Mouse (Mus musculus): ENCODE measurements around the gene Gm45837. TPM values are rescaled to one million over a fixed set of nuclear protein-coding genes. Genes with fewer than 3 reads are reported as not detected.

Gm45837 gene
- polyA plus RNA-seq, 1 experiment, result not detected

- Histone ChIP-seq H3K4me1 (ENCODE audit: control insufficient read depth, insufficient read depth, low read length) (no peaks in the 10 kb centered on the region), H3K4me3 (ENCODE audit: insufficient read depth, low read depth, low read length) (peak overlapping the region; percentile 36), H3K36me3 (ENCODE audit: control insufficient read depth, insufficient read depth, low read length) (no peaks in the 10 kb centered on the region), H3K27me3 (replicated peaks; ENCODE audit: control insufficient read depth, insufficient read depth, low read length) (no peaks in the 10 kb centered on the region), H3K27ac (ENCODE audit: insufficient read depth, low read depth, low read length) (peak overlapping the region; percentile 67)
- 76% methylated on average over 3 of the region's 3 CpGs for WGBS
- no peak for DNase-seq
- TF ChIP-seq CTCF (conservative IDR thresholded peaks at IDR 0.05; ENCODE audit: insufficient read depth, insufficient read length, low read depth, low read length) (no peak), POLR2A (IDR thresholded peaks at IDR 0.05; ENCODE audit: low read depth, low read length) (no peak)
Observed at GRCm38 (mm10) chr7:101453296-101453695, 42.6 kb downstream of the Gm45837 start.

DNA sequence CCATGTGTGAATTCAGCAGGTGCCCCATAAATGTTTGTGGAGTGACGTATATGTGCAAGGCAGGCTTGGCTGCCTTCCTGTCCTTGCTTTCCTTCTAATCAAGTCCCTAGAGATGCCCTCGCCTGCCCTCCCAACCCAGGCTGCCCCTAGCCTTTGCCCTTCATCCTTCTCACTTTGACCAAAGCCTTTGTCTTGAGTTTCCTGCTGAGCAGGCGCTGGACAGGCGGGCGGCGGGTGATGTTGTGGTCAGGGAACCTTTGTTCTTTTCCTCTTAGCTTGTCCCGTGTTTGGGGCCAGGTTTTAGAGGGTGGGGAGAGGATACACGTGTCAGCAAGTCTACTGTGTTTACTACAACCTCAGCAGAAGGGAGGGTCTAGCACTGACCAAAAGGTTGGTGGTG, 43.0 kb downstream of the Gm45837 start:
- Histone ChIP-seq H3K27ac (ENCODE audit: insufficient read depth, low read depth, low read length) (peak overlapping the region; percentile 67), H3K27me3 (replicated peaks; ENCODE audit: control insufficient read depth, insufficient read depth, low read length) (no peaks in the 10 kb centered on the region), H3K36me3 (ENCODE audit: control insufficient read depth, insufficient read depth, low read length) (no peaks in the 10 kb centered on the region), H3K4me1 (ENCODE audit: control insufficient read depth, insufficient read depth, low read length) (no peaks in the 10 kb centered on the region), H3K4me3 (ENCODE audit: insufficient read depth, low read depth, low read length) (peak overlapping the region; percentile 36; the same call in 1 of the 2 replicates)
- WGBS, result 42% methylated on average over 8 of the region's 8 CpGs
- peak; percentile 87 for DNase-seq
- TF ChIP-seq POLR2A (IDR thresholded peaks at IDR 0.05; ENCODE audit: low read depth, low read length), result no peak

DNA sequence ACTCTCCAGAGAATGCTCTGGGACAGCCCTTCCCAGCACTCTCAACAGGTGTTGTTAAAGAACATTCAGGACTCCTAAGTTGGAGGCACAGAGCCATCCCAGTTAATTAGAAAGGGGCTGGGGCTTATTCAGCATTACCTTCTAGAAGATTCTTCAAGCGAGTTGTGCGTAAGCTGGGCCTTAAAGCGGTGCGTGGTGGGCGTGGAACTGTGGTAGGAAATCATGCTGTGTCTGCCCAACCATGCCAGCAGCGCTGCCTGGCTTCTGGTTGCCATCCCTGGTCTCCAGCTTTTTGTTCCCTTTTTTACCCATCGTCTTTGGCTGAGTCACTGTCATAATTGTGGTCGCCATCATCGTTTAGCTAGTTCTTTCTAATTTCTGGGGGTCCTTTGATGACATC, 43.8 kb downstream of the Gm45837 start:
- Histone ChIP-seq H3K36me3 (ENCODE audit: control insufficient read depth, insufficient read depth, low read length) (no peaks in the 10 kb centered on the region), H3K4me1 (ENCODE audit: control insufficient read depth, insufficient read depth, low read length) (no peaks in the 10 kb centered on the region), H3K27me3 (replicated peaks; ENCODE audit: control insufficient read depth, insufficient read depth, low read length) (no peaks in the 10 kb centered on the region), H3K27ac (ENCODE audit: insufficient read depth, low read depth, low read length) (peak overlapping the region; percentile 24), H3K4me3 (ENCODE audit: insufficient read depth, low read depth, low read length) (no peak overlapping the region)
- TF ChIP-seq POLR2A (IDR thresholded peaks at IDR 0.05; ENCODE audit: low read depth, low read length) (no peak), CTCF (conservative IDR thresholded peaks at IDR 0.05; ENCODE audit: insufficient read depth, insufficient read length, low read depth, low read length) (no peak)
- no peak for DNase-seq
- WGBS, result 70% methylated on average over 9 of the region's 9 CpGs

DNA sequence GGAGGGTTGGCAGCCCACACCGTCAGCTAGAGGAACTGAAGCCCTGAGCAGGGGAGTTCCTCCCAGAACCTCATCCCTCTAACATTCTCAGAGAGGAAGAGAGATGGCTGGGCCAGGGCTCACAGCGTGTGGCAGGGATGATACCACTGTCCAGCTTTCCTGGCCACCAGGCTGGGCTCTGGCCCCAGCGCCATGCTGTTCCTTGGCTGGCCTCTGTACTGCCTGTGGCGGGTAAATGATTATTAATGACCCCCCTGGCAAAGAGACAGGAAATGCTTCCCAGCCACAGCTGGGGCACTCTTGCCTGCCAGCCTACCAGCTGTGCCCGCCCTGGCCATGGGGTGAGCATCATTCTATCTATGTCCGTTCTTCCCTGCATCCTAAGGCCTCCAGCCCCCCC, 44.5 kb downstream of the Gm45837 start:
- H3K27me3 ChIP-seq (replicated peaks; ENCODE audit: control insufficient read depth, insufficient read depth, low read length), result no peaks in the 10 kb centered on the region
- no peaks in the 10 kb centered on the region for H3K36me3 ChIP-seq (ENCODE audit: control insufficient read depth, insufficient read depth, low read length)
- TF ChIP-seq CTCF (conservative IDR thresholded peaks at IDR 0.05; ENCODE audit: insufficient read depth, insufficient read length, low read depth, low read length), result no peak
- TF ChIP-seq POLR2A (IDR thresholded peaks at IDR 0.05; ENCODE audit: low read depth, low read length), result no peak
- WGBS, result 66% methylated on average over 6 of the region's 6 CpGs
- no peak overlapping the region for H3K4me3 ChIP-seq (ENCODE audit: insufficient read depth, low read depth, low read length)
- DNase-seq, result no peak
- H3K4me1 ChIP-seq (ENCODE audit: control insufficient read depth, insufficient read depth, low read length), result no peaks in the 10 kb centered on the region
- no peak overlapping the region for H3K27ac ChIP-seq (ENCODE audit: insufficient read depth, low read depth, low read length)

DNA sequence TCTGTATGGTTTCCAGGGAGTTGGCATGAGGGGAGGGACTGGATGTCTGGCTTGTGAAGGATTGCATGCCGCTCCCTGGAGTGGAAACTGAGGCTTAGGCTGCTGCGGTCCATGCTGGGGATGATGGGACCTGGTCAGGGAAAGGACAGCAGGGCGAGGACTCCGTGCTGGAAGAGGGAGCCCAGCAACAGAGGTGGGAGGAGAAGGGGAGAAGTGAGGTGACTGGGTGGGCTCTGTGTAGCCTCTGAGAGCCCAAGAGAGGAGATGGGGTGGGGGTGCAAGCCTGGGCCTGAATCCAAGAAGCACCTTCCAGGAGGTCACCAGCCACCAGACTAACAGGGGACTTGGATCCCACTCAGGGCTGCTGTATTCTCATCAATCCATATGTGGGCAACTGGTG, 45.6 kb downstream of the Gm45837 start:
- Histone ChIP-seq H3K4me1 (ENCODE audit: control insufficient read depth, insufficient read depth, low read length) (no peaks in the 10 kb centered on the region), H3K4me3 (ENCODE audit: insufficient read depth, low read depth, low read length) (peak overlapping the region; percentile 5; the same call in 1 of the 2 replicates), H3K36me3 (ENCODE audit: control insufficient read depth, insufficient read depth, low read length) (no peaks in the 10 kb centered on the region), H3K27ac (ENCODE audit: insufficient read depth, low read depth, low read length) (peak overlapping the region; percentile 18; the same call in 1 of the 2 replicates), H3K27me3 (replicated peaks; ENCODE audit: control insufficient read depth, insufficient read depth, low read length) (no peaks in the 10 kb centered on the region)
- no peak for TF ChIP-seq POLR2A (IDR thresholded peaks at IDR 0.05; ENCODE audit: low read depth, low read length)
- no peak for TF ChIP-seq CTCF (conservative IDR thresholded peaks at IDR 0.05; ENCODE audit: insufficient read depth, insufficient read length, low read depth, low read length)
- WGBS, result 71% methylated on average over 4 of the region's 4 CpGs
- no peak for DNase-seq

DNA sequence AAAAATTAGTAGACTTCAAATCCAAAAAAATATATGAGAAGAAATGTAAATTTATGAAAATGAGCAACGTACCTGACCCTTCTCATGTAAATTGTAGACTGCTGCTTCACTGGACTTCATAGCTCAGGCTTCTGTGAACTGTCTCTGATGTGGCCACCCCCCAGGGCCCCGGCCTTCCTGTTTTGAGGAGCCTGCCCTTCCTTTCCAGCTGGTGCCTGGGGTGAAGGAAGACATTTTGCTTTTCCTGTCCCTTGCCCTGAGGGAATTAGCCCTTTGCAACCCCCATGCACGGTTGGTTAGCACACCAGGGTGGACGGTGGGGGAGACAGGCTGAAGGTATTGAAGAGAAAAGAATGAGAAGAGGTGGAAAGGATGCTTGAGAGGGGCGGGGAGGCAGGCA, 46.1 kb downstream of the Gm45837 start:
- H3K36me3 ChIP-seq (ENCODE audit: control insufficient read depth, insufficient read depth, low read length), result no peaks in the 10 kb centered on the region
- no peaks in the 10 kb centered on the region for H3K27me3 ChIP-seq (replicated peaks; ENCODE audit: control insufficient read depth, insufficient read depth, low read length)
- TF ChIP-seq CTCF (conservative IDR thresholded peaks at IDR 0.05; ENCODE audit: insufficient read depth, insufficient read length, low read depth, low read length) (no peak), POLR2A (IDR thresholded peaks at IDR 0.05; ENCODE audit: low read depth, low read length) (no peak)
- 35% methylated on average over 5 of the region's 5 CpGs for WGBS
- peak overlapping the region; percentile 52 for H3K27ac ChIP-seq (ENCODE audit: insufficient read depth, low read depth, low read length)
- no peak overlapping the region for H3K4me3 ChIP-seq (ENCODE audit: insufficient read depth, low read depth, low read length)
- peak; percentile 61 for DNase-seq
- no peaks in the 10 kb centered on the region for H3K4me1 ChIP-seq (ENCODE audit: control insufficient read depth, insufficient read depth, low read length)

DNA sequence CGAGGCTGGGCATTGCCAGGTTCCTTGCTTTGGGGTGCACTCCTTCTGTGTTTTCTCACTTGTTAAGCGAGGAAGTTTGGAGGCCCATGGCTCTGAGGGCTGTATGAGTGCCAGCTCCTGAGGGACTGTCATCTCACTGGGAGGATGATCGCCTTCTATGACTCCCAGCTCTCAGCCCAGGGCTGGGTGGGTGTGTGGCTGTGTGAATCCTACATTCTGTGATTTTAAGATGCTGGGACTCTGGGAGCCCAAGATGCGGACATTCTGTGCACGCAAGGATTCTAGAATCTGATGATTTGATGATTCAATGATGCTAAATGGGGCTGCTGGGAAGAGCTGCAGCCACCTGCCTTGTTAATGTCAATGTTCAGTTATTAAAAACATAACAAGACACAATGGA, 46.6 kb downstream of the Gm45837 start:
- DNase-seq, result no peak
- 77% methylated on average over 5 of the region's 5 CpGs for WGBS

More for the DNA sequence above, 46.6 kb downstream of the Gm45837 start:
- Histone ChIP-seq H3K36me3 (ENCODE audit: control insufficient read depth, insufficient read depth, low read length) (no peaks in the 10 kb centered on the region), H3K4me3 (ENCODE audit: insufficient read depth, low read depth, low read length) (no peak overlapping the region), H3K27ac (ENCODE audit: insufficient read depth, low read depth, low read length) (peak overlapping the region; percentile 52), H3K27me3 (replicated peaks; ENCODE audit: control insufficient read depth, insufficient read depth, low read length) (no peaks in the 10 kb centered on the region), H3K4me1 (ENCODE audit: control insufficient read depth, insufficient read depth, low read length) (no peaks in the 10 kb centered on the region; the same call in 1 of the 2 replicates)
- TF ChIP-seq CTCF (conservative IDR thresholded peaks at IDR 0.05; ENCODE audit: insufficient read depth, insufficient read length, low read depth, low read length), result no peak
- TF ChIP-seq POLR2A (IDR thresholded peaks at IDR 0.05; ENCODE audit: low read depth, low read length), result no peak

Measured in kidney, adult 2 months (tissue).